Mouse (Mus musculus): ENCODE measurements at regions not wholly inside any gene's neighbourhood (a gene's known extent, or its start where the extent isn't known, plus 50 kb on each side); places are given as distances from the start of the nearest gene placed in this dataset. TPM values are rescaled to one million over a fixed set of nuclear protein-coding genes. Genes with fewer than 3 reads are reported as not detected.
"Not testable (repeated sequence)": the region's sequence is repeated elsewhere in the genome, so short reads cannot be mapped to it uniquely, and the experiment has no call there.

- not testable (repeated sequence) for ATAC-seq (ENCODE audit: low read depth); H3K4me2 ChIP-seq (ENCODE audit: low read depth, low read length); H3K9ac ChIP-seq (ENCODE audit: low read depth, low read length); H3K36me3 ChIP-seq (ENCODE audit: control insufficient read depth, insufficient read depth); H3K4me1 ChIP-seq (ENCODE audit: control insufficient read depth, low read depth, low read length); H3K27ac ChIP-seq (ENCODE audit: low read length); H3K27me3 ChIP-seq (ENCODE audit: control insufficient read depth, insufficient read depth, low read depth, low read length); H3K4me3 ChIP-seq (ENCODE audit: low read depth, low read length); H3K9me3 ChIP-seq (replicated peaks; ENCODE audit: control insufficient read depth, low read length)
- 60% methylated on average over 9 of the region's 9 CpGs for WGBS (ENCODE audit: insufficient replicate concordance)
These were observed 50.8 kb upstream of the Zfp808 start for GRCm38 (mm10) chr13:62078893-62079292.

Small RNA genes in the stretch of these regions (microRNA-seq; reads per million reads assigned to microRNA genes)
- gene Gm25649: not detected

All from liver, embryonic 16.5 days (tissue).